Mouse (Mus musculus) 416B (cell line): Measurements from ENCODE around the gene Palld.
A peak's percentile ranks its signal among the peaks of the same experiment; 100 is the strongest.

Experiments used
- DNase-seq: peaks from one replicate; pipeline ENCODE4 v3.0.0; 2011; ENCODE audit warnings: low read depth

The Palld gene

DNA sequence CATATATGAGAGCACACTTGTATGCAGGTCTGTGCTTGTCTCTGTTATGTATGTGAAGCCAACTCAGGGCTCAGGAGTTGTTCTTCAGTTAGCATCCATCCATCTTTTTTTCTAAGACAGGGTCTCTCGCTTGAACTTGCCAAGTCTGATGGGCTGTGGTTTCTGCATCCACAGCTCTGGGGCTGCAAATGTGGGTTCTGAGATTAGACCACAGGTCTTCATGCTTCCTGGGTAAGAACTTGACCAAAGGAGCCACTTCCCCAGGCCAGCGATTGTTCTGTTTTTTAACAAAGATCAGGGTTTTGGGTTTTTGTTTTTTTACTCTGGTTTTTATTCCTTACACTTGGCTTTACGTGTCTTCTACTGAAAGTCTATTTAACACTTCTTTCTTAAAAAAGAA, 316.0 kb downstream of the Palld start:
- peak; percentile 78 for DNase-seq

DNA sequence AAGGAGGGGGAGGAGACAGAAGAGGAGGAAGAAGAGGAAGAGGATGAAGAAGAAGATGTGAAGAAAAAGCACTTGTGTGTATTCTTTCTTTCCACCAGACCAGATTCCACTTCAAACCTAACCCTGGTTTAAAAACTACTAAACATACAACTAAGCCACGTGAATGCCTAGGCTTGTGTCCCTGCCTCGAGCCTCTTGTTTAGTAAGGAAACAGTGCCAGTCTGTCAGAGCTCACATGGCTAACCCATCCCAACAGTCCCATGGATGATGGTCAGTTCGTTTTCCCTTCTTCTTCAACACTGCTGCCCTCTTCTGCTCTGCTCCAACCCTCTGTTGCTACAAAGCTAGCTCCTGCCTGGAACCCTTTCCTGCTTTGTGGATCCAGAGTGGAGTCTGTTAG, 316.7 kb downstream of the Palld start:
- DNase-seq: no peak

DNA sequence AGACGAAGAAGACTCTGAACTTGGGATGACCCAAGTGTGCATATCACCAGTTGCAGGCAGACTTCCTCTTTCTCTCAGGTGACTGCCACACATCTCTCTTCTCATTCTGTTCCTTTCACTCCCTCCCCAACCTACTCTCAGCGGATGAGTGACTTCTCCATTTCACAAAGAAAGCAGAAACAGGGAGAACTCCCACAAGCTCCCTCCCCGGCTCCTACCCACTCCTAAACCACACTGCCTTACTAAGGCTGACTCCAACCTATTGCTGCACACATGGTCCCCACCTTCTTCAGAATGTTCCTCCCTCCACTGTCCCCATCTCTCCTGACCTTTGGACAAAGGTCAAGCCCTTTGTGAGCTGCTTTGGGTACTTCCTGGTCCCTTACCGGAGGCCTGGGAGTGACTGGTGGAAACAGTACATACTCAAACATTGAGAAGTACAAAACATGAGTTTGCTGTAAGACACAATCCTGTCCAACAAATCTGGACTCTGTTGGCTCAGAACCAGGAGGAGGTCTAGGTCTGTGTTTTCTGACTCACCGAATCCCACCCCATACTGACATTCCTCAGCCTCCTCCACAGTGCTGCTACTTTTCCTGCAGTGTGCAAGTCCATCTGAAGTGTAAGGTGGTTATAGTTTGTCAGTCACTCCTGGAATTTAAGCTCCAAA, 317.6 kb downstream of the Palld start:
- DNase-seq: no peak

DNA sequence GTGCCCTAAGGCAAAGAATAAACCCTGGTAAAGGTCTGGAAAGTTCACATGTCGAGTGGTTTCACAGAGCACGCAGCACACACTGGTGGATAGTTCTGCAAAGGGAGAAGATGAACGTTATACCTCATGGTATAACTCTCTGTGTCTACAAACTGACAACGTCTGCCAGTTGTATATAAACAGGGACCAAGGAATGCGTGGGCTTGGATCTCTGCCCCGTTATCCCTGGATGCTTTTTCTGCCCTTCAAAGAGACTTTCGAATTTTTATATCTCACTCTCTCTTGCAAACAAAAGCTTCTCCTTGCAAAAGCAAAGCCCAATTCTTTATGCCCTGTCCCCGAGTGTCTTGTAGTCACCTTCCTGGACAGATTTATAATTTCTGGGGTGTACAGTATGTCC, 319.9 kb downstream of the Palld start:
- DNase-seq: no peak

DNA sequence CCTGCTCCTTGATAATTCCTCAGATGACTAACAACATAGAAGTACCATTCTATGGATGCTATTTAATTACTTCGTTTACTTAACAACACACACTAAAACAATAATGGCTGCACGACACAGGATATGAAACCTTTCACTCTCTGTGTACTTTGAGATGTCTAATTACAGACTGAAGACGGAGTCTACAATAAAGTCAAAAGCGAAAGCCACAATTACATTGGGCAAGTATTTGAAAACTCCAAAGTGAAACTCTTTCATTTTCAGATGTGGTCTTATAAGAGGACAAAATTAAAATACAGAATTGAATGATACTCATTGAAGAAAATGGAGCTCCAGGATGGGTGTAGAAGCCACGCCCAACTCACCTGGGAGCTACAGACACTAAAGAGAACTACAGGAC, 321.2 kb downstream of the Palld start:
- no peak for DNase-seq

DNA sequence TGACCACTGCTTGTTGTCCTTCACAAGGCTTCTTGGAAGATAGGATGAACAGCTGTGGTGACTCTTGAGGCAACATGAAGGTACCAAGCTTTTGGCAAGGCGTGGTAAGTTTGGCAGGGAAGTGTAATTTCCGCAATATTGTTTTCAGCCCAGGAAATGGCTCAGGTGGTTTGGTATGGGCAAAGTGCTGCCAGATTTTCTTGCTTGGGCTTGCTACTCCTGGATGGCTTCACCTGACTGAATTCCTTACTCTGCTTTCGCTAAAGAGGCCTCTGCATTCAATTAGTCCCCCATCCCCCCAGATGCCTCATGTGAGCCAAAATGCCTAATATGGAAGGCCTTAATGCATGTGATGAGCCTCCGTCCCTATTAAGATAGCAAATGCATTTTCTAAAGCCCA, 322.7 kb downstream of the Palld start:
- no peak for DNase-seq

DNA sequence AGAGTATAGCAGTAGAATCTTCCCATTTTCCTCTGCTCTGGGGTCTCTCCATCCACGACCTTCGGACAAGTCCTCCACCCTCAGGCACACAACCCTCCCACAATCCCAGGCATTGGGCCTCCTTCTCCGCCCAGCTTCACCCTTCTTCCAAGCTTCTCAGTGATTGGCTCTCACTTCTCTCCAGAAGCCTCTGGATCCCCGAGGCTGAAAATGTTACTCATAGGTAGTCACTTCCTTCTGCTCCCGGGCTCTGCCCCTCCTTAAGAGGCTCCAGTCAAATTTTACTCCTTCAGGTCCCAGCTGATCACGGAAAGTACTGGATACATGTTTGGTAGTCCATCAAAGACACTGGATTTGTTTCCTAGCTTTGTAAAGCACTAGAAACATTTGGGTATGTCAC, 323.7 kb downstream of the Palld start:
- DNase-seq: no peak

DNA sequence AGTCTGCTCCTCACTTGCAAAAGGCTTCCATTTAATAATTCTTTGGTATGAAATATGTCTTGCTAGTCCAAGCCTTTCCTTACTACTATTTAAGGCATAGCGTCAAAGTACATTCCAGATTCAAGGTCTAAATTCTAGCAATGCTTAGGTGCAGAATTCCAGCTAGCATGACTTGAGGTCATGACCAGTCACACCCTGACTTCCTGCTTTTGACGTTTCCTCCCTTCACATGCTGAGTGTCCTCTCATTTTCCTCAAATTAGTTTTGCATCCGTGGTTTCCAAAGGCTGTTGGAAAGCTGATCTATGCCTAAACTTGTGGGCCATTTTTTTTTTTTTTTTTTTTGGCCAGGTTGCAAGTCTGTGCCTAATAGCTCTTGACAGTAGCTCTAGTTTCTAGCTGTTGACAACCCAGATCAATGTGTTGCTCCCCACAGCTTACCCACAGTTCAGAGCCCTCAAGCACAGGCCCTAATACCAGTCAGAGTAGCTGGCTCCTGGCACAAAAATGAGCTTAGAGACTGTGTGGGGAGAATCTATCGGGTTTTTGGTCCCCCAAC, 327.3 kb downstream of the Palld start:
- DNase-seq: no peak

DNA sequence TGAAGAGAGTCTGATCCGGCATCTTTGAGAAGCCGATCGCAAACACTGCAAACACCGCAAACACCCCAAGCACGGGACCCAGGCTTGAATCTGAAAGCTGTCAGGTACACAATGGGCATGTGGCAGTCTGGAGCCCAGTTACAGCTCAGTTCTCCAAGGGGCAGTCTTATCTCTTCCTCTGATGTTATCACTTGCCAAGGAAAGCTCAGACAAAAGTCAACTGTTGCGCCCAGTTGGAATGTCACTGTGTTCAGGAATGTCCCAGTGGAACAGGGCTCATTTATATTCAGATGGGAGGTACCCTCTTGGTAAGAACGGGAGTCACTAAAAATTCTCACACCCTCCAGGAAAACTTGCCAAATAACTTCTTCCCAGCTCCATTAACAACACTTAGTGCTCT, 328.0 kb downstream of the Palld start:
- no peak for DNase-seq

DNA sequence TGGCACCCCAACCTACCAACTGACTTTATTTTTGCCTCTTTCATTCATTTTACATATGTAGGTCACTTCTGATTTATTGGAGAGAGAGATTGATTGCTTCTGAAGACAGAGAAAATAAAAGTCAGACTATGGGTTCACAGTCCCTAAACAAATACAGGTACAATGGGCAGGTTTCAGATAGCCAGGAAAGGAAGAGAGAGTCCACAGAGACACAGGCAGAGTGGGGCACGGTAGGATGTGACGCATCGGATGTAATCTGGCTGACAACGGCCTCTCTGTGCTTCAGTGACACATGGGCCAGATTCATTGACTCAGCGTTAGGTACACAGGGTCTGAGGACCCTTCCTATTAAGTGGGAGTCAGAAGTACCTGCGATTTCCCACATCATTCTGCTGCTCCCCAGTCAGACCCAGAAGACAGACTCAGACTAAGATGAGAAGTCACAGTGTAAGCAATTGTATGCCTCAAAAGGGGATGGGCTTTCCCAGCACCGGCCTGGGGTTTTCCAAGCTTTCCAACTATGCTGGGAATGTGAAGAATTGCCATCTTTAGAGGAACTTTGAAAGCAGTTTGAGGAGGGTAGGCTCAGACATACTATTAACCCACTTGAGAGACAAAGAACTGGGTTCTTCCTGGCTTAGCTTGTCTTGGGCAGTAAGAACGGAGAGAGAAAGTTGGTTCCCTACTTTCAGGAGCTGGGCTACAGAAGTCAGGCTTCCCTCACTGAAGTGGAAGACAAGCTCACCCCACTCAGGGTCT, 329.1 kb downstream of the Palld start:
- DNase-seq: no peak

DNA sequence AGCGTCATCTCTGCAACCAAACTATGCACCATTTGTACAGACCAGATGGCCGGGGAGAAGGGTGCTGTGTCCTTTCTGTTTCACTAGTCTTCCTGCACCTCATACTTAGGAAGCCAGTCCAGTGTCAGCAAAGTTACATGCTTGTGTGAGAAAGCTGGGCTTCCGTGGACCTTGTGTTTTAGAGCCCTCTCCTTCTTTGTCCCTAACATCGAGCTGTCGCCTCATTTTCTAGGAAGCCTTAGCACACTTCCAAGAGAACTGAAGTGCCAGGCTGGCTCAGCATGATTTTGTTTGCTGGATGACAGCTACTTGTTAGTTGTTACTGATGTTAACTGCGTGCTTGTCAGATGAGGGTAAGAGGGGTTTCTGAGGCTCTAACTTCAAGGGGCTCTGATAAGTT, 329.8 kb downstream of the Palld start:
- DNase-seq: no peak

DNA sequence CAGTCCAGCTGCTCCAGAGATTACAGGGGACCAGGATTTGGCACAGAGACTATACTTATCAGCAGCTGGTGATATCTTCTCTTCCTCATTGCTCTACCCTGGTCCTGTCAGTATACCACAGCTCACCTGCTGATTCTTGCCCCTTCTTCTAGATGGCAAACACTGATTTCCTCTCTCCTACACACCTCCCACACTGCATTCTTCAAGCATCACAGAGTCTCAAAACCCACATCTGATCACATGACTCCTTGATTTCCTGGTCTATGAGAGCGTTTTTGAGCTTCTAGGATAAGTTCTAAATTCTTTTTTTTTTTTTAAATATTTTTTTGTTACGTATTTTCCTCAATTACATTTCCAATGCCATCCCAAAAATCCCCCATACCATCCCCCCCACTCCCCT, 331.9 kb downstream of the Palld start:
- DNase-seq: no peak

DNA sequence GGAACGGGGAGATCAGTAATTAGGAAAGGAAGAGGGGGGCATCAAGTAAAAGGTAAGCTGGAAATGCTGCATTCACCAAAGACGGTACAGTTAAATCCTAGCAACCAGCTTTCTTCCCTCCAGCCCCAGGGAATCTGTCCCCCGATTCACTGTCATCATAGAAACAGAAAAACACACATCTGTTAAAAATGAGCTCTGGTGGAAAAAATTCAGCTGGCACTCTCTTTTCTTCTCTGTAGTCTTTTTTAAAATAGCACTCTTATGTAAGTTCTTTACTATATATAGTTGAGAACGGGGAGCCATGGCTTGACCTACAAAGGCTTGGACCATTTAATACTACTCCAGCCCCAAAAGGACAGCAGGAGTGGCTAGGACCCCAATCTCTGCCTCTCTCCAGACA, 332.8 kb downstream of the Palld start:
- no peak for DNase-seq

DNA sequence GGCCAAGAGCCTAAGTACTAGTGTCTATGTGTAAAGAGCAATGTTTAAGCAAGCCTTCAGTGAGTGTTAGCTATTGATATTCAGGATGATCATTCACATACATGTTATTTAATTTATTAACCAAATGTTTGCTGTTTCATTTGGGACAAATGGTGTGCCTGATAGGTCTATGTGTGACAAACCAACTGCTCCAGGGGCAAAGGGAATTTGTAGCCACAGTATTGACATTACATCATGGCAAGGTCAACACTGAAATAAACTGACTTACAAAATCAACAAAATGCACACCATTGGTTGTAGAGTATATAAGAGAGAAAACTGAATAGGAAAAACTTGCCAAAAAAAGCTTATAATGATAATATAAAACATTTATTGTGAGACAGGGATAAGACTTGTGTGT, 333.3 kb downstream of the Palld start:
- DNase-seq: no peak

DNA sequence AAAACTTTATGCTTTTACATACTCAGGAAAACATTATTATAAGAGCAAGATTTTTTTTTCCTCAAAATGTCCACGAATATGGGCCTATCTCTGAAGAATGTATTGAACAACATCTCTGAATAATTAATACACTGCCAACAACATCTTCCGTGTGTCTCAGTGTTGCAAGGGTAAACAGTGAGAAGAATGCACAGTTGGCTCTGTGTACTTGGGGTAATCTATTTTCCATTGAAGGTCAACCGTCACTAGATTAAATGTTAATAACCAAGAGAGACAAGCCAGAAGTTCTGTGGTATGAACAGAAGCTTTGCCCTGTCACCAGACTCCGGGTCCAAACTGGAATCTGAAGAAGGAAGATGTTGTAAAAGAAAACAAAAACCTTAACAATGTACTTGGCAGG, 339.1 kb downstream of the Palld start:
- no peak for DNase-seq

DNA sequence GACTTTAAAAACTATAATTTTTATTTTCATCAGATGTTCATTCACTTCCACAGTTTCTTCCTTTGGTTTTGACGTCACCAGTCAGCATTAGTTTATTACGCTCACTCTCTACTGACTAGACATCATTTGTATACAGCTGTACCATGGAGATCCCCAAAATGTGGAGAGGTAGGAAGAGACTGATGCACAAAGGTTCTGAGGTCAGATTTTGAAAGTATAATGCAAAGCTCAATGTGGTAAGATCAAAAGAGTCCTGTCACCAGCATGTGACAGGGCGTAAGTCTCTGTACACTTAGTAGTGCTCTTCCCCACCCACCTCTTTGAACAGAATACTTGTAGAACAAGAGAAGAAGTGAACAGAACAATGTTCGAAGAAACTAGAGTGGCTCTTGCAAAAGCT, 339.9 kb downstream of the Palld start:
- DNase-seq: no peak

DNA sequence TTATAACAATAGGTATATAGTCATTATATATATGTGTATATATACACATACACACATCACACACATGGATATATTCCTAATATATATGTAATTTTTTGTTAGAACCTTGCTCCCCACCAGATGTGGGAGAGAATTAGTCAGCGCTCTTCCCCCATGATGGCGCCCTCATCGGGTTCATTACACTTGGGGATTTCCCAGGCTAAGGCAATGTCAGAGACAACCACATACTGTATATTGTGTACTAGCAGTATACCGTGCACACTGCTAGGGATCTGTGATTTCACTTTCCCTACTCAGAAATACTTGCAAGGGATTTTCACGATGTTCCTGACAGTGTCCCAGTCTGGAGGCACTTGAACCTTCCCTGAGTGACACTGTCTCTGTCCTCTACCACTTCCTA, 341.3 kb downstream of the Palld start:
- DNase-seq: no peak

DNA sequence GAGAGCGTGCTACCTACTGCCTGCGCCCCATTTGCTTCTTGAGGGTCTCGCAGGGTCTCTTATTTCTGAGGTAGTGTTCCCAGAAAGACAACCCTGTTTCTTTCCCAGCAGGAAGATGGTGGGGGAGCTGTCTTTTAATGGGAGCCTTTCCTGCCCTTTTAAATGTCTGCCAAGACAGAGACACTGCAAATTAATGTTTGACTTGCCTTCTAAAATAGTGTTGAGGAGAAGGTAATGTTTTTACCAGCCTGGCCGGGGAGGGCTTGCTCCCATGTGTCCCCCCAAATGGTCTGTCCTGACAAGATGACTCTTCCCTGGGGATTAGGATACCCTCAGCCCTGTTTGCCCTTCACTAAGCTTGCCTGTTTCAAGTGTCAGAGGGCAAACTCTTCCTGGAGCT, 342.5 kb downstream of the Palld start:
- no peak for DNase-seq

DNA sequence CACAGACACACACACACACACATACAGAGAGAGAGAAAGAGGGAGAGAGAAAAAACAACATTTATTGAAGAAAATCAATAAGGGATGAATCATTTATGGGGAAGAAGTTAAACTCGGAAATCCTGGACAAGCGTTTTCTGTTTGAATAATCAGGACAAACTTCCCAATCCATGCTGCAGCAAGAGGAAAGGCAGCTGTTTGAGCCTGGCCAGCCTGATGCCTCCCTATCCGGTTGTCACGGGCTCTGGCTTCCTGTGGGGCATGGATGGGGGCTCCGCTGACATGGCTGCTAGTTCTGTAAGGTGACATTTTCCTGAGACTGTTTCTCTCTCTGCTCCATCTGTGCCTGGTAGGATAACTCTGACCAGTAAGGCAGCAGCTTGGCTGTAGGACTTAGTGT, 343.0 kb downstream of the Palld start:
- no peak for DNase-seq

DNA sequence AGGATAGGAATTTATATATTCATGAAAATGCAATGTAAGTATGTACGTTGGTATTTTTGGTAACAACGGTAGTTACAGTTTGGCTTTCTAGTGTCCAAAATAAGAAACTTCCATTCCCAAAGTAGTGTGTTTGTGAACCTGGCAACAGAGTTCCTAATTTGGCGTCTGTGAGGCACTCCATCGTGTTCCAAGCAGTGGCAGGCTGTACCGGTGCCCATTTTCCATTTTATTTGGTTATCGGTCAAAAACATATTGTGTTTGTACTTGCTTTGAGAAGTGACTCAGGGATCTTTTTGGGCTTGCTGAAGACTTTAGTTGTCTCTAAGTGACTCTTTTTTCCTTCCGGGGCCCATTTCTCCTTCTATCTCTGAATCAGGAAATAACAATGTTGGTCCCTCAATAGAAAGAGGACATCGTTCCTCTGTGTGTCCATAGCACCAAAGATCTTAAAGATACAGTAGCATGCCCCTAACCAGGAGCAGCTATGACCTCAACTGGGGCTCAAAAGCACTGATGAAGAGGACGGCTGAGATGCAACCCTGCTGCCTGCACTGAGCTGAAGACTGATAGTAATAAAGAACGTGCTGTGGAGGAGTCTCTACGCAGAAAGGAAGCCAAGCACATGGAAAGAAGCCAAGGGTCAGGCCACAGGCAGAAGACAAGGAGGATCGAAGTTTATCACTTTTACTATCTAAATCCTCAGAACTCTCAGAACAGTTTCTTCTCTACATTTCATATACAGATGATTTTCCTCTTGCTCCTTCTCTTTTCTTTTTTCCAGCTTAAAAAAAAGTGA, 344.2 kb downstream of the Palld start:
- no peak for DNase-seq

DNA sequence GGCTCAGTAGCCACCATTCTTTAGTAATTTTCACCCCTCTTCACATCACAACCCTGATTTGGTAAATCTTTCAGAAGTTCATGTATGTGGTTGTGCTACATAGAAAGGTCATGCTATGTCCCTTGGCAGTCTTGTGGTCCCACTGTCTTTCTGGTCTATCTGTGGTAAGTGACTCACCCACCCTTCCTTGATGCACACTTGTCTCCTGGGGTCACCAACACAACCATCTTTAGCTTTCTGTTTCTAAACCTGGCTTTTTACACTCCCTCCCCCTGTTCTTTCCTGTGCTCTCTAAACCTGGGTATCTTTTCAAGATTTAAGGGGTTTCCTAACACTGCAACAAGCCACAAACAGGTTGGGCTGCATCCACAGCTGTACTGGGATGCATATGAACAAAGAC, 345.5 kb downstream of the Palld start:
- peak; percentile 11 for DNase-seq

DNA sequence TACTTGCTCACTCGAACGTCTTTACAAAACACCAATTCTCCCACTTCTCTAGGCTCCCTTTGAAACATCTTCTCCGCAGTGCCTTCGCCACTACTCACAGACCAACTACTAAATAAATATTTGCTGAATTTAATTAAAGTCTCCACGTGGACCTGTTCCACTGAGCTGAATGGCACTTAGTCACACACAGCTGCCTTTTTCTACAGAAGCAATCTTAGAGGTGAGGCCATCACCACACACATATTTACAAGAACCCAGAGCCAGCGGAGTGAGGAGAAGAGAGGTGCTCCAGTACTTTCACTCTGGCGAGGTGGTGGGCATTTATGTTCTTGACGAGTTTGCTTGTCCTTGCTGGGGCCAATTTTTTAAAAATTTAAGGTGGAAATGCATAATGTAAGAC, 346.3 kb downstream of the Palld start:
- no peak for DNase-seq

DNA sequence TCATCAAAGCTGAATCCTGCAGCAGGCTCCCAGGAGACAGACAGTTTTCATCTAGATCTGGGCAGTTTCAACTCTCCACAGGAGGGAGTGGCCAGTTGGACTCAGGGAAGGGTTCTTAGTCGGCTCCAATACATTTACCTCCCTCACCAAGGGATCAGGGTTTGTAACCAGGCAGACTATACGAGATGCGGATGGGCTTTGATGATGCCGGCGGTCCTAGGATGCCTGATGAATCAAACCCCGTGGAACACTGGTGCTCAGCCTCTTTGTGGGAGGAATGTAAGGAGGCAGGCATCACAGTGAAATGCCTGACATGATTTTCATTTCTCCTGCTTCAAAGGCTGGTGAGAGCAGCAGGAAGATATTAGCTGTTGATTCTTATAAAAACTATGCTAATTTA, 347.1 kb downstream of the Palld start:
- no peak for DNase-seq
